Mouse (Mus musculus) bone marrow, adult 2 months (tissue): ENCODE data around the gene Plod2.

Experiments used
- CTCF ChIP-seq: fragments of 200-500 bp; IDR thresholded peaks from 2 replicates; pipeline ENCODE4 v1.5.1; 2011; ENCODE audit warnings: low read length, control low read depth; ENCODE audit not compliant: control insufficient read depth, insufficient read depth
- POLR2A ChIP-seq: fragments of 200-500 bp; IDR thresholded peaks from 2 replicates; pipeline ENCODE4 v1.6.1; 2011; ENCODE audit warnings: low read depth, mild to moderate bottlenecking, control low read depth, low read length, borderline replicate concordance; ENCODE audit not compliant: control insufficient read depth

- TF ChIP-seq CTCF (no peak), POLR2A (no peak)
These were observed 2.1 kb downstream of the Plod2 start for GRCm38 (mm10) chr9:92544146-92544545.
